Mouse (Mus musculus): ENCODE measurements around the gene Xrra1. TPM values are rescaled to one million over a fixed set of nuclear protein-coding genes. Genes with fewer than 3 reads are reported as not detected.

Xrra1 gene
- 0.16 TPM for polyA plus RNA-seq (2017; shearing (Covaris generic))

GRCm38 (mm10) chr7:99858813-99859585 is at the start of gene Xrra1:
TSS of gene Xrra1 (plus strand) at chr7:99859116.

GRCm38 (mm10) chr7:99828083-99828570 is 30.8 kb upstream of the Xrra1 start, which contains the start of gene Neu3:
TSS of gene Neu3 (minus strand) at chr7:99828417.

GRCm38 (mm10) chr7:99863362-99863761 is 4.4 kb downstream of the Xrra1 start, which contains the start of gene Spcs2:
TSS of gene Spcs2 (minus strand) at chr7:99863462.

Other genes with a start within 250 kb of the Xrra1 start
- 0.10 TPM for gene Tpbgl, start 232.0 kb upstream of the Xrra1 start, polyA plus RNA-seq (2017; shearing (Covaris generic))
- 0.77 TPM for gene Slco2b1, start 147.8 kb upstream of the Xrra1 start, polyA plus RNA-seq (2017; shearing (Covaris generic))
- gene Olfr520, start 128.8 kb upstream of the Xrra1 start, polyA plus RNA-seq (2017; shearing (Covaris generic)) = not detected
- gene Olfr521, start 95.6 kb upstream of the Xrra1 start, polyA plus RNA-seq (2017; shearing (Covaris generic)) = not detected
- 39.6 TPM for gene Neu3, start 30.7 kb upstream of the Xrra1 start, polyA plus RNA-seq (2017; shearing (Covaris generic))
- 517 TPM for gene Spcs2, start 4.3 kb downstream of the Xrra1 start, polyA plus RNA-seq (2017; shearing (Covaris generic))
- 4.4 TPM for gene Rnf169, start 121.3 kb downstream of the Xrra1 start, polyA plus RNA-seq (2017; shearing (Covaris generic))
- not detected for gene Chrdl2, start 147.1 kb downstream of the Xrra1 start, polyA plus RNA-seq (2017; shearing (Covaris generic))

All from inflammation-experienced regulatory T-cells, adult 16 weeks (primary cell).